Mouse (Mus musculus) limb, embryonic 14.5 days (tissue): Measurements from ENCODE around the gene Acvr1b. TPM values are rescaled to one million over a fixed set of nuclear protein-coding genes. Genes with fewer than 3 reads are reported as not detected.
A peak's percentile ranks its signal among the peaks of the same experiment; 100 is the strongest.

Source experiments
- ATAC-seq: fragments of 200-750 bp; cut with Nextera tagmentation; 2 replicates; pipeline ENCODE4 v1.8.0; 2017; ENCODE audit warnings: low read depth, moderate number of reproducible peaks, moderate TSS enrichment; ENCODE audit not compliant: low FRiP score
- DNase-seq: peaks from one replicate; pipeline ENCODE4 v3.0.0-alpha.2; 2015; ENCODE audit warnings: low spot score
- H3K27ac ChIP-seq: fragments of 300-500 bp; sonication (generic); replicated peaks from 2 replicates; pipeline ENCODE4 v1.5.1; 2014; ENCODE audit warnings: low read depth, mild to moderate bottlenecking, low read length, moderate library complexity, mixed read lengths
- H3K27me3 ChIP-seq: fragments of 300-500 bp; sonication (generic); 2 replicates; pipeline ENCODE4 v1.6.1; 2014; ENCODE audit warnings: low read length, mixed read lengths; ENCODE audit not compliant: control insufficient read depth, insufficient read depth
- H3K36me3 ChIP-seq: fragments of 300-500 bp; sonication (generic); 2 replicates; pipeline ENCODE4 v1.6.1; 2014; ENCODE audit warnings: mild to moderate bottlenecking, low read length, moderate library complexity, mixed read lengths; ENCODE audit not compliant: control insufficient read depth, insufficient read depth
- H3K4me1 ChIP-seq: fragments of 300-500 bp; sonication (generic); 2 replicates; pipeline ENCODE4 v1.6.1; 2014; ENCODE audit warnings: antibody characterized with exemption, low read length, mixed read lengths; ENCODE audit not compliant: control insufficient read depth, insufficient read depth
- H3K4me2 ChIP-seq: fragments of 300-500 bp; sonication (generic); replicated peaks from 2 replicates; pipeline ENCODE4 v1.6.1; 2014; ENCODE audit warnings: low read depth, mild to moderate bottlenecking, low read length, moderate library complexity; ENCODE audit not compliant: severe bottlenecking
- H3K4me3 ChIP-seq: fragments of 300-500 bp; sonication (generic); replicated peaks from 2 replicates; pipeline ENCODE4 v1.5.1; 2014; ENCODE audit warnings: low read length
- H3K9ac ChIP-seq: fragments of 300-500 bp; sonication (generic); 2 replicates; pipeline ENCODE4 v1.6.1; 2014; ENCODE audit warnings: mild to moderate bottlenecking, low read depth, low read length, moderate library complexity; ENCODE audit not compliant: severe bottlenecking
- H3K9me3 ChIP-seq: fragments of 300-500 bp; sonication (generic); 2 replicates; pipeline ENCODE4 v1.6.1; 2016; ENCODE audit warnings: low read length; ENCODE audit not compliant: control insufficient read depth
- POLR2A ChIP-seq: fragments of 200-500 bp; IDR thresholded peaks from 2 replicates; pipeline ENCODE4 v1.8.0; 2012; ENCODE audit warnings: inconsistent platforms, mild to moderate bottlenecking, moderate library complexity, borderline replicate concordance; ENCODE audit not compliant: insufficient read depth, insufficient read length; ENCODE audit errors: extremely low read depth
- WGBS: fragments of 180-500 bp; shearing (Covaris S2); extraction: QIAGEN DNeasy Blood & Tissue Kit; methylation state at CpG from one replicate; pipeline ENCODE4 v1.1.7; 2014; 5-methylcytosine and 5-hydroxymethylcytosine counted together
- polyA plus RNA-seq, 2 experiments: library from polyadenylated mRNA; depleted of rRNA in 1 of 2; stranded (reverse) in 1 of 2; unstranded in 1 of 2; fragments of >200 nt; fragmentation: Nextera tagmentation in 1 of 2; extraction: Ambion mirVana in 1 of 2; gene quantifications; 2 replicates each; pipeline versions ENCODE4 v1.2.1 to v1.2.3; 2012 to 2014

Gene Acvr1b
- polyA plus RNA-seq, 2 experiments = 12.3 to 27.2 TPM

- WGBS = 74% methylated on average over 9 of the region's 9 CpGs
- Histone ChIP-seq H3K9ac (no peak overlapping the region), H3K9me3 (no peaks in the 10 kb centered on the region), H3K4me3 (no peak overlapping the region), H3K4me2 (no peak overlapping the region), H3K36me3 (no peaks in the 10 kb centered on the region), H3K27me3 (no peaks in the 10 kb centered on the region), H3K4me1 (peaks cover 5% of the 10 kb centered on the region; the same call in 1 of the 2 replicates), H3K27ac (no peak overlapping the region)
- ATAC-seq (no peak), DNase-seq (no peak)
- TF ChIP-seq POLR2A = no peak
Measured at GRCm38 (mm10) chr15:101151409-101152261, 22.2 kb upstream of the Acvr1b start.

GRCm38 (mm10) chr15:101154700-101155616 lies 18.9 kb upstream of the Acvr1b start:
- Histone ChIP-seq H3K36me3 (no peaks in the 10 kb centered on the region), H3K9me3 (no peaks in the 10 kb centered on the region), H3K9ac (no peak overlapping the region), H3K27me3 (no peaks in the 10 kb centered on the region), H3K4me2 (no peak overlapping the region), H3K4me1 (0 out of 2 replicates have a peak, but pooled peaks cover 3% of the 10 kb centered on the region), H3K4me3 (no peak overlapping the region), H3K27ac (no peak overlapping the region)
- DNase-seq (no peak), ATAC-seq (no peak)
- 73% methylated on average over 7 of the region's 7 CpGs for WGBS
- TF ChIP-seq POLR2A = no peak

- Histone ChIP-seq H3K27me3 (no peaks in the 10 kb centered on the region), H3K4me3 (no peak overlapping the region), H3K4me1 (peaks cover 39% of the 10 kb centered on the region), H3K27ac (no peak overlapping the region), H3K9ac (no peak overlapping the region), H3K36me3 (no peaks in the 10 kb centered on the region), H3K9me3 (no peaks in the 10 kb centered on the region), H3K4me2 (no peak overlapping the region)
- ATAC-seq (no peak), DNase-seq (no peak)
- no peak for TF ChIP-seq POLR2A
- 13% methylated on average over 1 of the region's 1 CpGs for WGBS
Measured at GRCm38 (mm10) chr15:101160128-101160527, 13.7 kb upstream of the Acvr1b start.

- Histone ChIP-seq H3K4me2 (0 out of 2 replicates have a peak overlapping the region, but pooled peaks have one; percentile 10), H3K4me3 (no peak overlapping the region), H3K9ac (no peak overlapping the region), H3K9me3 (no peaks in the 10 kb centered on the region), H3K27ac (no peak overlapping the region; the same call in 1 of the 2 replicates), H3K27me3 (no peaks in the 10 kb centered on the region), H3K4me1 (peaks cover 39% of the 10 kb centered on the region), H3K36me3 (no peaks in the 10 kb centered on the region)
- peak; percentile 35; the same call in 1 of the 2 replicates for ATAC-seq
- DNase-seq = peak; percentile 40
- TF ChIP-seq POLR2A = no peak
- WGBS = 6% methylated on average over 6 of the region's 7 CpGs
Measured at GRCm38 (mm10) chr15:101160591-101160990, 13.3 kb upstream of the Acvr1b start.

- Histone ChIP-seq H3K27ac (no peak overlapping the region), H3K27me3 (no peaks in the 10 kb centered on the region), H3K4me3 (no peak overlapping the region), H3K36me3 (no peaks in the 10 kb centered on the region), H3K4me2 (no peak overlapping the region), H3K4me1 (peaks cover 39% of the 10 kb centered on the region), H3K9ac (no peak overlapping the region), H3K9me3 (no peaks in the 10 kb centered on the region)
- no peak for ATAC-seq
- 74% methylated on average over 7 of the region's 7 CpGs for WGBS
- no peak for TF ChIP-seq POLR2A
- DNase-seq = no peak
Measured at GRCm38 (mm10) chr15:101161534-101161933, 12.3 kb upstream of the Acvr1b start.
